Mouse (Mus musculus): ENCODE measurements around the gene Fbxw5. TPM values are rescaled to one million over a fixed set of nuclear protein-coding genes. Genes with fewer than 3 reads are reported as not detected.

Gene Fbxw5
- polyA plus RNA-seq, 1 experiment from 2014 or later = 118 TPM

DNA sequence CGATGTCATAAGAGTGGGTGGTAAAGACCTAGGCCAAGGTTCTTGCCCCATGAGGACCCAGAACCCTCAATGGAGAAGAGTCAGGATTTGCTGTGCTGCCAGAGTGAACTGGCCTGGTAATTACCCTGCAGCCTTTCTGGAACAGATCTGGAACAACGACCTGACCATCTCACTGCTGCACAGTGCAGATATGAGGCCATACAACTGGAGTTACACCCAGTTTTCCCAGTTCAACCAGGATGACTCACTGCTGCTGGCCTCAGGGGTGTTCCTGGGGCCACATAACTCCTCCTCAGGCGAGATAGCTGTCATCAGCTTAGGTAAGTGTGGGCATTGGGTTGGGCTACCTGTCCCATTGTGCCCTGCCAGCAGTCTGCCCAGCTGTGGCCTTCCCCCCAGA, 2.2 kb downstream of the Fbxw5 start:
- no peak overlapping the region for H3K27ac ChIP-seq
- H3K27me3 ChIP-seq (replicated peaks) = no peaks in the 10 kb centered on the region
- WGBS = 81% methylated on average over 3 of the region's 3 CpGs
- no peaks in the 10 kb centered on the region for H3K9me3 ChIP-seq
- H3K4me3 ChIP-seq = no peak overlapping the region
- no peak for ATAC-seq (ENCODE audit: low FRiP score, low read depth)
- H3K4me2 ChIP-seq (replicated peaks) = no peak overlapping the region
- H3K4me1 ChIP-seq = peaks cover 15% of the 10 kb centered on the region
- no peak overlapping the region for H3K9ac ChIP-seq
- H3K36me3 ChIP-seq = peaks cover 33% of the 10 kb centered on the region

DNA sequence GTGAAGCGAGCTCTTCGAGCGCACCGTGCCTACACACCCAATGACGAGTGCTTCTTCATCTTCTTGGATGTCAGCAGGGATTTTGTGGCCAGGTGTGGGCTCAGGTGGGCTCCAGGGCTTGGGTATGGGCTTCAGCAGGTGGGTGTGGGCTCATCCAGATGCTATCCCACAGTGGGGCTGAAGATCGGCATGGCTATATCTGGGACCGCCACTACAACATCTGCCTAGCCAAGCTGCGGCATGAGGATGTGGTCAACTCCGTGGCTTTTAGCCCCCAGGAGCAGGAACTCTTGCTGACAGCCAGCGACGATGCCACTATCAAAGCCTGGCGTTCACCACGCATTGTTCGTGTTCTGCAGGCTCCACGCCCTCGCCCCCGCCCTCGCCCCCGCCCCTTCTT, 4.0 kb downstream of the Fbxw5 start:
- H3K9me3 ChIP-seq = no peaks in the 10 kb centered on the region
- H3K4me2 ChIP-seq (replicated peaks) = no peak overlapping the region
- H3K27me3 ChIP-seq (replicated peaks) = no peaks in the 10 kb centered on the region
- H3K4me3 ChIP-seq = no peak overlapping the region
- no peak overlapping the region for H3K9ac ChIP-seq
- no peak for ATAC-seq (ENCODE audit: low FRiP score, low read depth)
- WGBS = 95% methylated on average over 19 of the region's 19 CpGs
- peaks cover 15% of the 10 kb centered on the region for H3K4me1 ChIP-seq
- H3K36me3 ChIP-seq = peaks cover 33% of the 10 kb centered on the region
- no peak overlapping the region for H3K27ac ChIP-seq

DNA sequence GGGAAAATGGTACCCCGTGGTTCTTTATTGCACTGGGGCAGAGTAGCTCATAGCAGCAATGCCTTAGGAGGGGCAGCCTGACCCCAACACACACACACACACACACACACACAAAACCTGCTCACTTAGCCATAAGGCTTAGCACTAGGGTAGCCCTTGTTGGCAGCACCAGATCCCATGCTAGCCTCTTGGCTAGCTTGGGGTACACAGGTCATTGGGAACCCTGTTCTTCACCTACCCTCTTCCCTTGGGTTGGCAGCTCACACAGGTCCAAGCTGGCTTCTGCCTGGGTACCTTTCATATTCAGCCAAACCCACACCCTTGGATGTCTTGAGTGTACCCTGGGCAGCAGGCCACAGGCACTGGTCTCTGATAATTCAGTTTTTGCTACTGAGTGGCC, 4.5 kb downstream of the Fbxw5 start:
- peaks cover 15% of the 10 kb centered on the region for H3K4me1 ChIP-seq
- peaks cover 33% of the 10 kb centered on the region for H3K36me3 ChIP-seq
- H3K9me3 ChIP-seq = no peaks in the 10 kb centered on the region
- 83% methylated on average over 1 of the region's 1 CpGs for WGBS
- no peak overlapping the region for H3K4me3 ChIP-seq
- no peak overlapping the region for H3K4me2 ChIP-seq (replicated peaks)
- H3K27me3 ChIP-seq (replicated peaks) = no peaks in the 10 kb centered on the region
- no peak overlapping the region for H3K9ac ChIP-seq
- ATAC-seq (ENCODE audit: low FRiP score, low read depth) = no peak
- H3K27ac ChIP-seq = no peak overlapping the region

DNA sequence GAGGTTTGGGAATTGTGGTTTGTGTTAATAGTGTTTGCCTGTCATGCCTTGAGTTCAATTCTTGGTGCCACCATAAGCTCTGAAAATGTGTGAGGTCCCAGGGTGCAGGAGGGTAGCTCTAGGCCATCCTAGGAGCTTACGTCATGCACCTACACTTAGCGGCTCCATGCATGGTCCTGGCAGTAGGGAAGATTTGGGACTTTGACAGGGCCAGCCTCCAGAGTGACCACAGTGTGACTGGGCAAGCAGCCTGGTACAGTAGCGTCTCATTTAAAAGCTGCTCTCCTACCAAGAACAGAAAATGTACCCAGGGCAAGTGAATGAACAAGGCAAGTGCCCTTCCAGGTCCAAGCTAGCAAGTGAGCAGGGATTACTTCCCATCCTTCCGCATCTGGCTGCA, 5.3 kb downstream of the Fbxw5 start:
- no peak overlapping the region for H3K9ac ChIP-seq
- H3K4me2 ChIP-seq (replicated peaks) = no peak overlapping the region
- H3K4me3 ChIP-seq = no peak overlapping the region
- WGBS = 97% methylated on average over 4 of the region's 4 CpGs
- no peaks in the 10 kb centered on the region for H3K9me3 ChIP-seq
- no peak overlapping the region for H3K27ac ChIP-seq
- no peaks in the 10 kb centered on the region for H3K27me3 ChIP-seq (replicated peaks)
- no peak for ATAC-seq (ENCODE audit: low FRiP score, low read depth)
- H3K36me3 ChIP-seq = peaks cover 33% of the 10 kb centered on the region
- peaks cover 12% of the 10 kb centered on the region for H3K4me1 ChIP-seq

DNA sequence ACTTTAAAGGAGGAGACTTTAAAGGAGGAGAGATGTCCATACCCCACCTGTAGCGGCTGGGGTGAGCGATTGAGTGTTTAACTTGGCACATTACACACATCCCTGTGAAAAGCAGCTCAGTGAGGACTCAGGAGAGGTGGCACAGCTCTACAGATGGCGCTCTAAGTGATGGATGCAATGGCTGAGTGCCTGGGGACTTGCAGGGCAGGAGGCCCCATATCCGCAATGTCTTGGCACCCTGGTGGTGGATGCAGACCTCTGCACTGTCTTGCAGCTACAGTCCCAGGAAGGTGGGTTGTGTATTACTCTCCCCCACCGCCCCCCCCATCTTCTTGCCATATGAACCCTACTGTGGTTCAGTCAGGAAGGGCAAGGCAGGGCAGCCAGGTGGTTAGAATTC, 6.4 kb downstream of the Fbxw5 start:
- H3K9ac ChIP-seq = no peak overlapping the region
- peaks cover 33% of the 10 kb centered on the region for H3K36me3 ChIP-seq
- no peak overlapping the region for H3K4me2 ChIP-seq (replicated peaks)
- no peak overlapping the region for H3K4me3 ChIP-seq
- no peaks in the 10 kb centered on the region for H3K27me3 ChIP-seq (replicated peaks)
- WGBS = 31% methylated on average over 5 of the region's 5 CpGs
- no peaks in the 10 kb centered on the region for H3K9me3 ChIP-seq
- H3K27ac ChIP-seq = no peak overlapping the region
- H3K4me1 ChIP-seq = peaks cover 5% of the 10 kb centered on the region; the same call in 1 of the 2 replicates
- ATAC-seq (ENCODE audit: low FRiP score, low read depth) = no peak

DNA sequence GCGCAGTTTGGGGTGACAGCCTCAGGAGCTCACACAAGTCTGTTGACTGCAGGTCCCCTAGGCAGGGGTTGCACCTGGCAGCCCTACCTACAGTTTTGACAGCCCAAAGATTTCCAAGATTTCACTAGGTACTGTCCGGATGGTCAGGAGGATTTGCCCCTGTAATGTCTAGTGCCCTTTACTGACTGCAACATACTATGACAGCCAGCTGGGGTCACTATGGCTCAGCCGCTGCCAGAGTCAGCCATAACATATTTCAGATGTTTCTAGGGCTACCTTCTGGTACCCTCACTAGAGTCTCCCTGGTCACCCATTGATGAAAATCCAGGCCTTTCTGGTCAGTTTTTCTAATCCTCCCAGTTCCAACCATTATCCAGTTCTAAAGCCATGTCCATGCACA, 9.4 kb downstream of the Fbxw5 start:
- WGBS = 65% methylated on average over 3 of the region's 3 CpGs
- no peak overlapping the region for H3K4me2 ChIP-seq (replicated peaks)
- H3K9me3 ChIP-seq = no peaks in the 10 kb centered on the region
- no peaks in the 10 kb centered on the region for H3K4me1 ChIP-seq
- ATAC-seq (ENCODE audit: low FRiP score, low read depth) = no peak
- H3K9ac ChIP-seq = no peak overlapping the region
- peaks cover 11% of the 10 kb centered on the region for H3K36me3 ChIP-seq
- no peaks in the 10 kb centered on the region for H3K27me3 ChIP-seq (replicated peaks)
- H3K27ac ChIP-seq = no peak overlapping the region
- no peak overlapping the region for H3K4me3 ChIP-seq

DNA sequence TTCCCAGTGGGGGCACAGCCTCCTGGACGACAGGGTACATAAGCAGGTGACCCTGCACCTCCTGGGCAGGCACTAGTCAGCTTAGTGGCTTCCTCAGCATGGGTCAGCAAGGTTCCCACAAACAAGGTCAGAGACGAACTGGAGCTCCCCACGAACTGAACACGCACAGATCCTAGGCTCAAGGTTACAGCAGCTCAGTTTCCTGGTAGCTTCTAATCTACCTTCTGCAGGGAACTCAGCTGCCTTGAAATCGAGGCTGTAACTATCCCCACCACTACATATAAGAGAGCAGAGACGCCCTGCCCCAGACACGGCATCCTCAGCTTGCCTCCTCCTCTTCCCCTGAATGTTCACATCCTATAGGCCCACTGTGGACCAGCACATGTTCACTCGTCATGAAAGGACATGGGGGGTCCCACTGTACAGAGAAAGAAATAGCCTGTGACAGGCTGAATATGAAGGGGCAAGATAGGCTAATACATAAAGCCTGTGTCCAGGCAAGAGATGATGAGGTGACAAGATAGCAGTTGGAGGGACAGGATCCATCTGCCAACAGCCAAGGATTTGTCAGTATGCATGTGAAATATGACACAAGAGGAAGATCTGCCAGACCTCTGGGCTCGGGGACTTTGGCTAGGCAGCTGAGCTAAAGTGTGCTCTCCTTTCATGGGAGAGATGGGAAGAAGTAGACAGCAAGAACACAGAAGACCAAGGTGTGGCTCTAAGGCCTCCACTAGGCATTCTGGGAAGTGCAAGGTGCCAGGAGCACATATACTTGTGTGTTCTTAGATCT, 26.2 kb downstream of the Fbxw5 start:
- Histone ChIP-seq H3K27me3 (replicated peaks) (no peaks in the 10 kb centered on the region), H3K4me2 (replicated peaks) (no peak overlapping the region), H3K27ac (no peak overlapping the region), H3K9ac (no peak overlapping the region), H3K9me3 (no peaks in the 10 kb centered on the region), H3K4me1 (no peaks in the 10 kb centered on the region), H3K36me3 (peaks cover 87% of the 10 kb centered on the region), H3K4me3 (no peak overlapping the region)
- WGBS = 88% methylated on average over 9 of the region's 9 CpGs
- no peak for ATAC-seq (ENCODE audit: low FRiP score, low read depth)

DNA sequence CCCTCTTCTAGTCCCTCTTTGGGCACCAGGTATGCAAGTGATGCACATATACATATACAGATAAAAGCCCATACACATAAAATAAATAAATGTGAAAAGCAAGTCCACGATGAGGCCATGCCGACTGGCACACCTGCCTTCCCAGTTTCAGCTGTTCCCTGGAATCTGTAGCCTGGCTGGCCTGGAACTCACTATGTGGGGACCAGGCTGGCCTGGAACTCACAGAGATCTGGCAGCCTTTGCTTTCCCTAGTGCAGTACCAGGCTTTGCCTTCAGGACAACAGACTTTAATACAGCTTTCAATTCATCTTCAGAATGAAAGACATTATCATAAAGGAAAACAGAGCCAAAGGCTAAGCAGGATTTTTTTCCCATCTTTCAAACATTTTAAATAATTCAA, 33.2 kb downstream of the Fbxw5 start:
- no peak for ATAC-seq (ENCODE audit: low FRiP score, low read depth)
- Histone ChIP-seq H3K27ac (no peak overlapping the region), H3K27me3 (replicated peaks) (no peaks in the 10 kb centered on the region), H3K9me3 (no peaks in the 10 kb centered on the region), H3K4me3 (no peak overlapping the region), H3K36me3 (peaks cover 62% of the 10 kb centered on the region), H3K4me1 (no peaks in the 10 kb centered on the region), H3K9ac (no peak overlapping the region), H3K4me2 (replicated peaks) (no peak overlapping the region)
- 94% methylated on average over 2 of the region's 2 CpGs for WGBS

DNA sequence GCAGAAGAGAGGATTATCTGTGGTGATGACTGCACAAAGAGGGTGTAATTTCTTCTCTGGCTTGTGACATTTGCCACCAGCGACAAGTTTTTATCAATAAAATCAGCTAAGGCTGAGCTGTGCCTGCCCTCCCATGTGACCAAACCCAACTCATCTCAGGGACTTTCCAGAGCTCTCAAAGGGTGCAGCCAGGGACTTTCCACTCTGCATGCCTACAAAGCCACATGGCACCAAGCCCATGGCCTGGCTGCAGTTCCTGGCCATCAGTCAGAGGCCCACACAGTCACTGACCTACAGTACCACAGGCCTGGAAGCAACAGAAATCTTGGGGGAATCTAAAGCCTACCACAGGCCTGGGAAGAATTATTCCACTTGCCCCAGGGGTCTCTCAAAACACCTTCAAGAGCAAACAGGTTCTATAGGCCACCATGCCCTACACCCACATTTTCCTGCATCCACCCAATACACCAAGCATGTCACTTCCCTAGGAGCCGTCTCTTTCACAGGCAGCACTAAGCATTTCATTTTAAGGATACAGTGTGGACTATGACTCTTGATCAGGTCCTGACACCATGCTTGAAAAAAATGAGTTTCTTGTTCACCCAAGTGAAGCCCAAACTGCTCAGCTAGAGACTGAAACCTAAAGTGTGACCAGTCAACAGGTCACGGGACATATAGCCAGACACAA, 33.8 kb downstream of the Fbxw5 start:
- Histone ChIP-seq H3K27me3 (replicated peaks) (no peaks in the 10 kb centered on the region), H3K4me1 (no peaks in the 10 kb centered on the region), H3K36me3 (peaks cover 56% of the 10 kb centered on the region), H3K27ac (no peak overlapping the region), H3K9me3 (no peaks in the 10 kb centered on the region), H3K4me2 (replicated peaks) (no peak overlapping the region), H3K4me3 (no peak overlapping the region), H3K9ac (no peak overlapping the region)
- no peak for ATAC-seq (ENCODE audit: low FRiP score, low read depth)
- WGBS = 91% methylated on average over 3 of the region's 3 CpGs

DNA sequence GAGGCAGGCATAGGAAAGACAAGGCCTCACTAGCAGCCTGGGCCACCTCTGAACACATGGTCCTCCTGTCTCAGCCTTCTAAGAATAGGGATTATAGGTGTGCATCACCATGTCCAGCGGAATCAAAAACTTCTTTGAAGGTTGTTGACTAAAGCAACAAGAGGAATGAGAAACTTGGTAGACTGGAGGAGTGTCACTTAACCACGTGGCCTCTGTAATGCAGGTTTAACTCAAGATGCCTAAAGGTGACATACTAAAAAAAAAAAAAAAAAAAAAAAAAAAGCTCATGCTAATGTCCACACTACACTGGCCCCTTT, 34.3 kb downstream of the Fbxw5 start:
- Histone ChIP-seq H3K27ac (no peak overlapping the region), H3K4me2 (replicated peaks) (no peak overlapping the region), H3K4me1 (no peaks in the 10 kb centered on the region), H3K27me3 (replicated peaks) (no peaks in the 10 kb centered on the region), H3K4me3 (no peak overlapping the region), H3K9ac (no peak overlapping the region), H3K36me3 (peaks cover 51% of the 10 kb centered on the region), H3K9me3 (no peaks in the 10 kb centered on the region)
- WGBS = 94% methylated on average over 2 of the region's 2 CpGs
- no peak for ATAC-seq (ENCODE audit: low FRiP score, low read depth)

DNA sequence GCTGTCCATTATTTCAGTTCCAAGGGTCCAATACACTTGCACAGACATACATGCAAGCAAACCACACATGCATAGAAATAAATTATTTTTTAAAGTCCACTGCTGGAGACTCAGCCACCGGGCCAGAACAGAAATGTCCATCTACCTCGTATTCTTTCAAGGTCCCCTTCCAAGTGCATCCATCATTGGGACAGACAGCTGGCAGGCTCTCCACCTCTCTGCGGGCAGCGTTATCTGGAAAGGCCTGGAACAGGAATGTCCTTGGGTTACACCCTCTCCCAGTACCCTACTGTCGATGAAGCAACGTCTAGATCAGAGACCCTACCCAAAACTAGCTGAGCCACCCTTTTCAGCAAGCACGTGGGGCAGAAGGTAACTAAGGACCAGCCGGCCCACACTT, 36.0 kb downstream of the Fbxw5 start:
- no peak for ATAC-seq (ENCODE audit: low FRiP score, low read depth)
- H3K4me3 ChIP-seq = no peak overlapping the region
- no peak overlapping the region for H3K27ac ChIP-seq
- peaks cover 36% of the 10 kb centered on the region for H3K36me3 ChIP-seq
- no peak overlapping the region for H3K9ac ChIP-seq
- no peaks in the 10 kb centered on the region for H3K27me3 ChIP-seq (replicated peaks)
- WGBS = 90% methylated on average over 8 of the region's 8 CpGs
- no peaks in the 10 kb centered on the region for H3K9me3 ChIP-seq
- no peak overlapping the region for H3K4me2 ChIP-seq (replicated peaks)
- H3K4me1 ChIP-seq = no peaks in the 10 kb centered on the region

DNA sequence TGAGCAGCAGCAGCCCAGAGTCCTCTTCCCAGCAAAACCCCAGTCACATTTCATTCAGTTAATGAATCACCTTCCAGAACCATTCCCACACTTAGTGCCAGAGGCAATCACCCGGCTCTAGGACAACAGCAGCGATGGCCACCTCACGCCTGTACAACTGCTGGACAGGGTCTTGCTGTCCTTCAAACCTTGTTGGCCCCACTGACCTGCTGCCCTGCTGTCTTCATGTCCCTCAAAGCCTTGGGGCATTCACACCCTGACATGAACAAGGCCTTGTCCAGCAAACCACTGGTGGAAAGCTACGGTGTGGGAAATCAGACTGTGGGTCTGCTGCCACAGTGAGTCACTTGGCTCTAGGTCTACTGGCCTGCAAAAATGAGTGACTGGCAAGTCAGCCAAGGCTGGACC, 40.0 kb downstream of the Fbxw5 start:
- Histone ChIP-seq H3K36me3 (peaks cover 22% of the 10 kb centered on the region; the same call in 1 of the 2 replicates), H3K9me3 (no peaks in the 10 kb centered on the region), H3K9ac (no peak overlapping the region), H3K27ac (no peak overlapping the region), H3K4me2 (replicated peaks) (no peak overlapping the region), H3K27me3 (replicated peaks) (no peaks in the 10 kb centered on the region), H3K4me3 (no peak overlapping the region), H3K4me1 (peaks cover 6% of the 10 kb centered on the region)
- no peak for ATAC-seq (ENCODE audit: low FRiP score, low read depth)
- WGBS = 96% methylated on average over 4 of the region's 4 CpGs
